Mouse (Mus musculus) left cerebral cortex, postnatal 36 days (tissue): ENCODE data around the gene Tbc1d8. TPM values are rescaled to one million over a fixed set of nuclear protein-coding genes. Genes with fewer than 3 reads are reported as not detected.
A peak's percentile ranks its signal among the peaks of the same experiment; 100 is the strongest.

Experiments
- DNase-seq, 2 experiments: peaks; one replicate each; pipeline ENCODE4 v3.0.0; 2021 to 2022; ENCODE audit warnings: low spot score in 2 of 2, mixed read lengths in 1 of 2
- intact Hi-C: fragments of 180-260 bp; cut with DNase I; formaldehyde crosslinking; loops from one replicate; pipeline ENCODE4 v1.15.1; 2025
- total RNA-seq, 2 experiments: library from RNA; stranded (reverse); gene quantifications; 2 replicates each; pipeline ENCODE4 v1.2.3; 2021

Tbc1d8 gene
- total RNA-seq, 2 experiments from 2014 or later = 16.9 to 19.3 TPM

- intact Hi-C loops = no loop called here
- DNase-seq = no peak
These were observed 28.4 kb downstream of the Tbc1d8 start for GRCm38 (mm10) chr1:39450069-39450728.

GRCm38 (mm10) chr1:39449251-39449790 is 29.2 kb downstream of the Tbc1d8 start:
- intact Hi-C loops = no loop called here
- no peak for DNase-seq

- DNase-seq = no peak
- intact Hi-C loops = no loop called here
These were observed 29.7 kb downstream of the Tbc1d8 start for GRCm38 (mm10) chr1:39448819-39449218.

- no peak for DNase-seq
- intact Hi-C loops = no loop called here
These were observed 30.3 kb downstream of the Tbc1d8 start for GRCm38 (mm10) chr1:39448238-39448637.

GRCm38 (mm10) chr1:39446178-39446577 is 32.4 kb downstream of the Tbc1d8 start:
- peak; percentile 79 to 84 for DNase-seq
- intact Hi-C loops = no loop called here

GRCm38 (mm10) chr1:39445303-39446050 is 33.1 kb downstream of the Tbc1d8 start:
- intact Hi-C loops = no loop called here
- no peak for DNase-seq

- DNase-seq = no peak
- intact Hi-C loops = no loop called here
These were observed 34.8 kb downstream of the Tbc1d8 start for GRCm38 (mm10) chr1:39443764-39444163.

- intact Hi-C loops = no loop called here
- peak; percentile 39 to 46 for DNase-seq
These were observed 36.9 kb downstream of the Tbc1d8 start for GRCm38 (mm10) chr1:39441686-39442085.

- DNase-seq = no peak
- intact Hi-C loops = no loop called here
These were observed 38.6 kb downstream of the Tbc1d8 start for GRCm38 (mm10) chr1:39439661-39440548.

- intact Hi-C loops = no loop called here
These were observed 39.9 kb downstream of the Tbc1d8 start for GRCm38 (mm10) chr1:39438629-39439028.

GRCm38 (mm10) chr1:39434264-39434663 is 44.3 kb downstream of the Tbc1d8 start:
- intact Hi-C loops = no loop called here
- no peak for DNase-seq

More at GRCm38 (mm10) chr1:39438629-39439028, 39.9 kb downstream of the Tbc1d8 start:
- DNase-seq = no peak

- intact Hi-C loops = no loop called here
- DNase-seq = no peak
These were observed 48.5 kb downstream of the Tbc1d8 start for GRCm38 (mm10) chr1:39430020-39430419.

GRCm38 (mm10) chr1:39429015-39429414 is 49.5 kb downstream of the Tbc1d8 start:
- no peak for DNase-seq
- intact Hi-C loops = no loop called here

- intact Hi-C loops = no loop called here
These were observed 50.3 kb downstream of the Tbc1d8 start for GRCm38 (mm10) chr1:39428280-39428679.

GRCm38 (mm10) chr1:39425497-39425896 is 53.1 kb downstream of the Tbc1d8 start:
- DNase-seq = no peak
- intact Hi-C loops = no loop called here

More at GRCm38 (mm10) chr1:39428280-39428679, 50.3 kb downstream of the Tbc1d8 start:
- DNase-seq = no peak

GRCm38 (mm10) chr1:39420987-39421386 is 57.6 kb downstream of the Tbc1d8 start:
- no peak for DNase-seq
- intact Hi-C loops = no loop called here

GRCm38 (mm10) chr1:39418852-39419251 is 59.7 kb downstream of the Tbc1d8 start:
- DNase-seq = no peak
- intact Hi-C loops = no loop called here

GRCm38 (mm10) chr1:39417817-39418216 is 60.7 kb downstream of the Tbc1d8 start:
- DNase-seq = no peak
- intact Hi-C loops = no loop called here

GRCm38 (mm10) chr1:39410085-39410821 is 68.3 kb downstream of the Tbc1d8 start:
- intact Hi-C loops = no loop called here
- no peak for DNase-seq
